Mouse (Mus musculus): ENCODE data around the gene Mapk8ip1. TPM values are rescaled to one million over a fixed set of nuclear protein-coding genes. Genes with fewer than 3 reads are reported as not detected.

The Mapk8ip1 gene
- polyA plus RNA-seq, 1 experiment from 2014 or later = 64.3 TPM

- H3K27ac ChIP-seq (ENCODE audit: low read depth, low read length) = no peak overlapping the region
- no peaks in the 10 kb centered on the region for H3K27me3 ChIP-seq (ENCODE audit: control insufficient read depth, insufficient read depth, low read length)
- 0 out of 2 replicates have a peak overlapping the region, but pooled peaks have one; percentile 93 for H3K4me2 ChIP-seq (ENCODE audit: low read depth, low read length)
- H3K36me3 ChIP-seq (ENCODE audit: control insufficient read depth, insufficient read depth, low read length) = no peaks in the 10 kb centered on the region
- no peak overlapping the region for H3K4me3 ChIP-seq (ENCODE audit: low read depth, low read length)
- peaks cover 44% of the 10 kb centered on the region for H3K4me1 ChIP-seq (ENCODE audit: control insufficient read depth, insufficient read depth, low read length)
- 90% methylated on average over 2 of the region's 2 CpGs for WGBS
- H3K9ac ChIP-seq (replicated peaks; ENCODE audit: low read depth, low read length) = 0 out of 2 replicates have a peak overlapping the region, but pooled peaks have one; percentile 16
- H3K9me3 ChIP-seq (ENCODE audit: control insufficient read depth, low read length) = no peaks in the 10 kb centered on the region
- no peak for ATAC-seq (ENCODE audit: low read depth)
These were observed 29.0 kb upstream of the Mapk8ip1 start for GRCm38 (mm10) chr2:92430089-92430488.

GRCm38 (mm10) chr2:92427882-92428281, 26.8 kb upstream of the Mapk8ip1 start:
- no peak overlapping the region for H3K4me2 ChIP-seq (ENCODE audit: low read depth, low read length)
- H3K36me3 ChIP-seq (ENCODE audit: control insufficient read depth, insufficient read depth, low read length) = peaks cover 10% of the 10 kb centered on the region; the same call in 1 of the 2 replicates
- no peaks in the 10 kb centered on the region for H3K9me3 ChIP-seq (ENCODE audit: control insufficient read depth, low read length)
- 68% methylated on average over 6 of the region's 6 CpGs for WGBS
- H3K4me3 ChIP-seq (ENCODE audit: low read depth, low read length) = no peak overlapping the region
- no peaks in the 10 kb centered on the region for H3K27me3 ChIP-seq (ENCODE audit: control insufficient read depth, insufficient read depth, low read length)
- peaks cover 46% of the 10 kb centered on the region for H3K4me1 ChIP-seq (ENCODE audit: control insufficient read depth, insufficient read depth, low read length)
- no peak for ATAC-seq (ENCODE audit: low read depth)
- H3K27ac ChIP-seq (ENCODE audit: low read depth, low read length) = no peak overlapping the region
- no peak overlapping the region for H3K9ac ChIP-seq (replicated peaks; ENCODE audit: low read depth, low read length)

- 0 out of 2 replicates have a peak overlapping the region, but pooled peaks have one; percentile 6 for H3K4me2 ChIP-seq (ENCODE audit: low read depth, low read length)
- no peak overlapping the region for H3K4me3 ChIP-seq (ENCODE audit: low read depth, low read length)
- H3K27ac ChIP-seq (ENCODE audit: low read depth, low read length) = no peak overlapping the region
- peaks cover 17% of the 10 kb centered on the region for H3K36me3 ChIP-seq (ENCODE audit: control insufficient read depth, insufficient read depth, low read length)
- H3K4me1 ChIP-seq (ENCODE audit: control insufficient read depth, insufficient read depth, low read length) = peaks cover 31% of the 10 kb centered on the region
- H3K27me3 ChIP-seq (ENCODE audit: control insufficient read depth, insufficient read depth, low read length) = no peaks in the 10 kb centered on the region
- no peaks in the 10 kb centered on the region for H3K9me3 ChIP-seq (ENCODE audit: control insufficient read depth, low read length)
- WGBS = 76% methylated on average over 3 of the region's 3 CpGs
- ATAC-seq (ENCODE audit: low read depth) = no peak
- no peak overlapping the region for H3K9ac ChIP-seq (replicated peaks; ENCODE audit: low read depth, low read length)
These were observed 25.4 kb upstream of the Mapk8ip1 start for GRCm38 (mm10) chr2:92426426-92426825.

- Histone ChIP-seq H3K4me1 (ENCODE audit: control insufficient read depth, insufficient read depth, low read length) (peaks cover 21% of the 10 kb centered on the region; the same call in 1 of the 2 replicates), H3K27me3 (ENCODE audit: control insufficient read depth, insufficient read depth, low read length) (no peaks in the 10 kb centered on the region), H3K9ac (replicated peaks; ENCODE audit: low read depth, low read length) (no peak overlapping the region), H3K4me3 (ENCODE audit: low read depth, low read length) (no peak overlapping the region), H3K36me3 (ENCODE audit: control insufficient read depth, insufficient read depth, low read length) (peaks cover 25% of the 10 kb centered on the region), H3K4me2 (ENCODE audit: low read depth, low read length) (no peak overlapping the region), H3K27ac (ENCODE audit: low read depth, low read length) (peak overlapping the region; percentile 10), H3K9me3 (ENCODE audit: control insufficient read depth, low read length) (no peaks in the 10 kb centered on the region)
- no peak for ATAC-seq (ENCODE audit: low read depth)
- WGBS = 72% methylated on average over 4 of the region's 4 CpGs
These were observed 24.3 kb upstream of the Mapk8ip1 start for GRCm38 (mm10) chr2:92425366-92425765.

GRCm38 (mm10) chr2:92424462-92425308, 23.6 kb upstream of the Mapk8ip1 start:
- WGBS = 44% methylated on average over 9 of the region's 9 CpGs
- Histone ChIP-seq H3K36me3 (ENCODE audit: control insufficient read depth, insufficient read depth, low read length) (peaks cover 25% of the 10 kb centered on the region), H3K4me1 (ENCODE audit: control insufficient read depth, insufficient read depth, low read length) (peaks cover 21% of the 10 kb centered on the region; the same call in 1 of the 2 replicates), H3K27ac (ENCODE audit: low read depth, low read length) (peak overlapping the region; percentile 58), H3K4me3 (ENCODE audit: low read depth, low read length) (no peak overlapping the region), H3K9me3 (ENCODE audit: control insufficient read depth, low read length) (no peaks in the 10 kb centered on the region), H3K4me2 (ENCODE audit: low read depth, low read length) (no peak overlapping the region), H3K27me3 (ENCODE audit: control insufficient read depth, insufficient read depth, low read length) (no peaks in the 10 kb centered on the region), H3K9ac (replicated peaks; ENCODE audit: low read depth, low read length) (no peak overlapping the region)
- ATAC-seq (ENCODE audit: low read depth) = peak; percentile 82

GRCm38 (mm10) chr2:92423702-92424461, 22.8 kb upstream of the Mapk8ip1 start:
- no peaks in the 10 kb centered on the region for H3K9me3 ChIP-seq (ENCODE audit: control insufficient read depth, low read length)
- H3K27me3 ChIP-seq (ENCODE audit: control insufficient read depth, insufficient read depth, low read length) = no peaks in the 10 kb centered on the region
- H3K4me3 ChIP-seq (ENCODE audit: low read depth, low read length) = no peak overlapping the region
- H3K36me3 ChIP-seq (ENCODE audit: control insufficient read depth, insufficient read depth, low read length) = peaks cover 32% of the 10 kb centered on the region
- peak; percentile 39; the same call in 1 of the 2 replicates for ATAC-seq (ENCODE audit: low read depth)
- H3K27ac ChIP-seq (ENCODE audit: low read depth, low read length) = peak overlapping the region; percentile 58
- WGBS = 64% methylated on average over 9 of the region's 9 CpGs
- H3K9ac ChIP-seq (replicated peaks; ENCODE audit: low read depth, low read length) = no peak overlapping the region
- no peak overlapping the region for H3K4me2 ChIP-seq (ENCODE audit: low read depth, low read length)
- peaks cover 21% of the 10 kb centered on the region; the same call in 1 of the 2 replicates for H3K4me1 ChIP-seq (ENCODE audit: control insufficient read depth, insufficient read depth, low read length)

- Histone ChIP-seq H3K36me3 (ENCODE audit: control insufficient read depth, insufficient read depth, low read length) (peaks cover 37% of the 10 kb centered on the region), H3K4me3 (ENCODE audit: low read depth, low read length) (no peak overlapping the region), H3K27me3 (ENCODE audit: control insufficient read depth, insufficient read depth, low read length) (no peaks in the 10 kb centered on the region), H3K4me1 (ENCODE audit: control insufficient read depth, insufficient read depth, low read length) (peaks cover 15% of the 10 kb centered on the region; the same call in 1 of the 2 replicates), H3K4me2 (ENCODE audit: low read depth, low read length) (no peak overlapping the region), H3K27ac (ENCODE audit: low read depth, low read length) (peak overlapping the region; percentile 58; the same call in 1 of the 2 replicates), H3K9ac (replicated peaks; ENCODE audit: low read depth, low read length) (no peak overlapping the region), H3K9me3 (ENCODE audit: control insufficient read depth, low read length) (no peaks in the 10 kb centered on the region)
- 87% methylated on average over 9 of the region's 9 CpGs for WGBS
- no peak for ATAC-seq (ENCODE audit: low read depth)
These were observed 22.1 kb upstream of the Mapk8ip1 start for GRCm38 (mm10) chr2:92423156-92423555.

- Histone ChIP-seq H3K9me3 (ENCODE audit: control insufficient read depth, low read length) (no peaks in the 10 kb centered on the region), H3K4me3 (ENCODE audit: low read depth, low read length) (no peak overlapping the region), H3K9ac (replicated peaks; ENCODE audit: low read depth, low read length) (no peak overlapping the region), H3K4me2 (ENCODE audit: low read depth, low read length) (no peak overlapping the region), H3K27ac (ENCODE audit: low read depth, low read length) (no peak overlapping the region), H3K36me3 (ENCODE audit: control insufficient read depth, insufficient read depth, low read length) (peaks cover 37% of the 10 kb centered on the region), H3K4me1 (ENCODE audit: control insufficient read depth, insufficient read depth, low read length) (peaks cover 11% of the 10 kb centered on the region; the same call in 1 of the 2 replicates), H3K27me3 (ENCODE audit: control insufficient read depth, insufficient read depth, low read length) (no peaks in the 10 kb centered on the region)
- WGBS = 81% methylated on average over 10 of the region's 10 CpGs
- no peak for ATAC-seq (ENCODE audit: low read depth)
These were observed 21.5 kb upstream of the Mapk8ip1 start for GRCm38 (mm10) chr2:92422388-92423135.

Measured in neural tube, embryonic 14.5 days (tissue).